Mouse (Mus musculus) ES-E14 (cell line): ENCODE measurements at regions not wholly inside any gene's neighbourhood (a gene's known extent, or its start where the extent isn't known, plus 50 kb on each side); places are given as distances from the start of the nearest gene placed in this dataset.

ENCODE experiments used
- DNase-seq: peaks from one replicate; pipeline ENCODE4 v3.0.0-alpha.2; 2013; ENCODE audit warnings: low read depth, low spot score
- H3K27ac ChIP-seq: 2 replicates; pipeline ENCODE4 v1.5.1; 2012; ENCODE audit warnings: low read depth, mild to moderate bottlenecking, low read length, moderate library complexity, mixed read lengths; ENCODE audit not compliant: poor library complexity, insufficient read depth, severe bottlenecking
- H3K36me3 ChIP-seq: 2 replicates; pipeline ENCODE4 v1.6.1; 2012; ENCODE audit warnings: mild to moderate bottlenecking, low read length, moderate library complexity, mixed read lengths; ENCODE audit not compliant: control insufficient read depth, poor library complexity, insufficient read depth, severe bottlenecking
- H3K4me1 ChIP-seq, 2 experiments: fragments of 150-350 bp in 1 of 2; sonication (generic) in 1 of 2; 2 replicates each; pipeline ENCODE4 v1.6.1; 2012; ENCODE audit warnings: low read length in 2 of 2, mild to moderate bottlenecking in 1 of 2, mixed read lengths in 1 of 2; ENCODE audit not compliant: control insufficient read depth in 2 of 2, insufficient read depth in 2 of 2, poor library complexity in 1 of 2
- H3K4me3 ChIP-seq, 2 experiments: fragments of 150-350 bp in 1 of 2; sonication (generic) in 1 of 2; 2 replicates each; pipeline ENCODE4 v1.5.1; 2012; ENCODE audit warnings: low read length in 2 of 2, low read depth in 1 of 2, mild to moderate bottlenecking in 1 of 2, mixed read lengths in 1 of 2; ENCODE audit not compliant: insufficient read depth in 1 of 2, poor library complexity in 1 of 2, severe bottlenecking in 1 of 2
- H3K9ac ChIP-seq: 2 replicates; pipeline ENCODE4 v1.6.1; 2012; ENCODE audit warnings: low read depth, mild to moderate bottlenecking, low read length, mixed read lengths; ENCODE audit not compliant: poor library complexity, insufficient read depth, severe bottlenecking
- H3K9me3 ChIP-seq: fragments of 150-350 bp; sonication (generic); 2 replicates; pipeline ENCODE4 v1.6.1; 2012; ENCODE audit warnings: low read depth, mild to moderate bottlenecking, low read length; ENCODE audit not compliant: control insufficient read depth, insufficient read depth
- CHD2 ChIP-seq: IDR thresholded peaks from 2 replicates; pipeline ENCODE4 v1.6.1; 2014; ENCODE audit warnings: mild to moderate bottlenecking, low read depth, low read length, inconsistent platforms
- HCFC1 ChIP-seq: IDR thresholded peaks from 2 replicates; pipeline ENCODE4 v1.6.1; 2012; ENCODE audit warnings: low read length, inconsistent platforms, borderline replicate concordance; ENCODE audit not compliant: insufficient read depth
- MAFK ChIP-seq: IDR thresholded peaks from 2 replicates; pipeline ENCODE4 v1.6.1; 2014; ENCODE audit warnings: mild to moderate bottlenecking, low read depth, low read length, inconsistent platforms; ENCODE audit not compliant: insufficient read depth
- ZC3H11A ChIP-seq: IDR thresholded peaks from 2 replicates; pipeline ENCODE4 v1.6.1; 2012; ENCODE audit warnings: low read depth, mild to moderate bottlenecking, inconsistent platforms, low read length, borderline replicate concordance
- ZNF384 ChIP-seq: IDR thresholded peaks from 2 replicates; pipeline ENCODE4 v1.6.1; 2012; ENCODE audit warnings: low read depth, low read length, inconsistent platforms
- in situ Hi-C, 2 experiments: fragments of 600-800 bp; cut with MboI; formaldehyde crosslinking; loops; one replicate each; pipeline ENCODE4 v1.15.1; 2025; ENCODE audit warnings: low sequenced_read_pairs in 2 of 2, inconsistent platforms in 1 of 2; ENCODE audit not compliant: unreplicated experiment in 2 of 2

GRCm38 (mm10) chr14:28741418-28741817 lies 236.9 kb downstream of the Wnt5a start:
- in situ Hi-C loops = no loop called here
- TF ChIP-seq ZNF384 (no peak), MAFK (no peak), CHD2 (no peak), ZC3H11A (no peak), HCFC1 (no peak)
- no peaks in the 10 kb centered on the region for H3K36me3 ChIP-seq

GRCm38 (mm10) chr14:28743673-28744072 lies 239.1 kb downstream of the Wnt5a start:
- Histone ChIP-seq H3K9ac (no peak overlapping the region), H3K4me3 (no peak overlapping the region), H3K36me3 (no peaks in the 10 kb centered on the region), H3K27ac (no peak overlapping the region), H3K4me1 (no peaks in the 10 kb centered on the region), H3K9me3 (no peaks in the 10 kb centered on the region)
- in situ Hi-C loops = no loop called here
- TF ChIP-seq HCFC1 = no peak
- no peak for TF ChIP-seq CHD2
- no peak for TF ChIP-seq MAFK
- no peak for TF ChIP-seq ZC3H11A
- no peak for TF ChIP-seq ZNF384
- no peak for DNase-seq

More at GRCm38 (mm10) chr14:28741418-28741817, 236.9 kb downstream of the Wnt5a start:
- H3K27ac ChIP-seq = no peak overlapping the region
- no peaks in the 10 kb centered on the region for H3K9me3 ChIP-seq
- no peak overlapping the region for H3K4me3 ChIP-seq
- H3K4me1 ChIP-seq = no peaks in the 10 kb centered on the region
- DNase-seq = no peak
- no peak overlapping the region for H3K9ac ChIP-seq

GRCm38 (mm10) chr14:28750301-28750700 lies 245.8 kb downstream of the Wnt5a start:
- in situ Hi-C loops = no loop called here
- TF ChIP-seq MAFK (no peak), ZC3H11A (no peak), CHD2 (no peak), ZNF384 (no peak), HCFC1 (no peak)
- H3K36me3 ChIP-seq = no peaks in the 10 kb centered on the region; the same call in 1 of the 2 replicates

GRCm38 (mm10) chr14:28765201-28765600 lies 252.8 kb upstream of the Lrtm1 start:
- Histone ChIP-seq H3K9me3 (no peaks in the 10 kb centered on the region), H3K27ac (no peak overlapping the region), H3K4me3 (no peak overlapping the region), H3K9ac (no peak overlapping the region), H3K36me3 (no peaks in the 10 kb centered on the region), H3K4me1 (no peaks in the 10 kb centered on the region)
- TF ChIP-seq MAFK (no peak), ZNF384 (no peak), CHD2 (no peak), HCFC1 (no peak)
- in situ Hi-C loops = no loop called here
- DNase-seq = no peak

More at GRCm38 (mm10) chr14:28750301-28750700, 245.8 kb downstream of the Wnt5a start:
- Histone ChIP-seq H3K4me1 (no peaks in the 10 kb centered on the region), H3K4me3 (no peak overlapping the region), H3K9me3 (no peaks in the 10 kb centered on the region), H3K27ac (no peak overlapping the region), H3K9ac (no peak overlapping the region)
- no peak for DNase-seq

GRCm38 (mm10) chr14:28773068-28773467 lies 244.9 kb upstream of the Lrtm1 start:
- H3K4me3 ChIP-seq = no peak overlapping the region
- no peak overlapping the region for H3K9ac ChIP-seq
- no peaks in the 10 kb centered on the region for H3K4me1 ChIP-seq
- no peak overlapping the region for H3K27ac ChIP-seq
- in situ Hi-C loops = no loop called here
- no peak for DNase-seq
- no peaks in the 10 kb centered on the region for H3K9me3 ChIP-seq
- no peaks in the 10 kb centered on the region for H3K36me3 ChIP-seq
- no peak for TF ChIP-seq ZNF384
- no peak for TF ChIP-seq HCFC1
- no peak for TF ChIP-seq CHD2
- TF ChIP-seq ZC3H11A = no peak
- no peak for TF ChIP-seq MAFK
